Mouse (Mus musculus) olfactory bulb, adult 2 months (tissue): Measurements from ENCODE around the gene Gm10376.
"Not testable (repeated sequence)": the region's sequence is repeated elsewhere in the genome, so short reads cannot be mapped to it uniquely, and the experiment has no call there.

Source experiments
- CTCF ChIP-seq: fragments of 200-500 bp; IDR thresholded peaks from 2 replicates; pipeline ENCODE4 v1.5.1; 2012; ENCODE audit warnings: low read depth, mild to moderate bottlenecking, low read length, moderate library complexity; ENCODE audit not compliant: insufficient read depth
- POLR2A ChIP-seq: fragments of 200-500 bp; IDR thresholded peaks from 2 replicates; pipeline ENCODE4 v1.6.1; 2012; ENCODE audit warnings: mild to moderate bottlenecking, low read depth, low read length, moderate library complexity; ENCODE audit not compliant: insufficient read depth

GRCm38 (mm10) chr14:43060179-43060578 is 44.8 kb upstream of the Gm10376 start:
- not testable (repeated sequence) for TF ChIP-seq CTCF, POLR2A
